Mouse (Mus musculus) heart, adult 8-10 months (tissue): ENCODE data around the gene Sh3bp4. TPM values are rescaled to one million over a fixed set of nuclear protein-coding genes. Genes with fewer than 3 reads are reported as not detected.

Source experiments
- DNase-seq: peaks from one replicate; pipeline ENCODE4 v3.0.0; 2022; ENCODE audit warnings: low spot score
- total RNA-seq, 4 experiments: library from RNA; stranded (reverse); gene quantifications; 2 replicates each; pipeline ENCODE4 v1.2.4; 2022

Gene Sh3bp4
- total RNA-seq, 4 experiments from 2014 or later, result 7.2 to 13.4 (median 9.7) TPM

DNA sequence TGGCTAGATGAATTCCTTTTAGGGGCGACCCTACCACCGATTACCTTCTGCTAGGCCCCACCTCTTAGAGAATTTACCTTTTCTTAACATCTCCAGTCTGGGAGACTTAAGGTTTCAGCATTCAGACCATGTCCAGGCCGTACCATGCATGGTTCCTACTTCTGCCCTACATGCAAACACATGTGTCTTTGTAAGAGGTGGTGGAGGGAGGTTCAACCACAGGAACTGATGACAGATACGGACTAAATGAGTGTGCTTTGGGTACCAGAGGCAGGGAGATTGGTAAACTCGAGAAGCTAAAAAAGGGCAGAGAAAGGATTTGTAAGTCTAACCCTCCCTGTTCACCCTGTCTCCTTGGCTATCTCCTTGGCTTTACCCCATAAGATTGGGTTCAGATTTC, 23.5 kb downstream of the Sh3bp4 start:
- DNase-seq, result no peak

DNA sequence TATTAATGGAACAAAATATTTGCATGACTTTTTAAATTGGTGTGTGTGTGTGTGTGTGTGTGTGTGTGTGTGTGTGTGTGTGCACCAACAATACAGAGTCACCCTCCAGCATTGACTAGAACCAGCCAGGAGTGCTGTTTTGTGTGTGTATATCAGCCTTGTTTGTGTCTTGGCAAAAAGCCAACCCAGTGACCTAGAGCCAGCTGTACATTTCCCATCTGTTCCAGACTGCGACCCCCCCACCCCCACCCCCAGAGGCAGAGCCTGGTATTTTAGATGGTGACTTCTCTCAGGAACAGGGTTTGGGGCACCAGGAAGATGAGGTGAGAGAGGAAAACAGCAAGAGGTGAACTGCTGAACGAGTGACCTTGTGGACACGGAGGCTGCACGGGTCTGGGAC, 24.2 kb downstream of the Sh3bp4 start:
- DNase-seq, result no peak

DNA sequence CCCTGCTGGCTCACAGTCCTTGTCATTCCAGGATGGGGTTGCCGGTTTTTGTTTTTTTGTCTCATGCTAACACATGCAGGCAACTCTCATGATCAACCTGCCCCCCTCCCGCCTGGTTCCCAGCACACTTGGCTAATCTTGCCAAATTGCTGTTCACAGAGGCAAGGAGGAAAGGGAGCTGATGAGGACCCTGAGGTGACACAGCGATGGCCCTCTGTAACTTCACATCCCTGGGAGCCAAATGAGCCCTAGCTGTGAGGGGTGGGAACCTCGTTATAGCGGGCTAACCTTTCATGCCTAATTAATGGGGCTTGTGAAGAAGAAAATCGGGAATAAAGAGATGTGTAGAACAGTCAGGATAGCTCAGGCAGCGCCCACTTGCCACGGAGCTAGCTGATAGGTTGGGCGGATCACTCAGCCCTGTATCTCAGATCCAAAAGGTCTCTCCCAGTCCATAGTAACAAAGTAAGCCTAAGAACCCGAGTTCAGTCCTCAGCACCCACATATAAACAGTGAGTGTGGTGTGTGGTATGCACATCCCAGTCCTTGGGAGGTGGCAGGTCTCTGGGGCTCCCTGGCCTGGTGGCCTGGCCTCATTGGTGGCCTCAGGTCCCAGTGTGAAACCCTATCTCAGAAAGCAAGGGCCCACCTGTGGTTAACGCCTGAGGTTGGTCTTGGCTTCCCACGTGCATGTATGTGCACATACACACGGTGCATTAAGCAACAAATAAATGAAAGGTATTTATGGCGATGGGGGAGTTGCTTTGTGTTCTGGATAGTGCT, 25.6 kb downstream of the Sh3bp4 start:
- no peak for DNase-seq

DNA sequence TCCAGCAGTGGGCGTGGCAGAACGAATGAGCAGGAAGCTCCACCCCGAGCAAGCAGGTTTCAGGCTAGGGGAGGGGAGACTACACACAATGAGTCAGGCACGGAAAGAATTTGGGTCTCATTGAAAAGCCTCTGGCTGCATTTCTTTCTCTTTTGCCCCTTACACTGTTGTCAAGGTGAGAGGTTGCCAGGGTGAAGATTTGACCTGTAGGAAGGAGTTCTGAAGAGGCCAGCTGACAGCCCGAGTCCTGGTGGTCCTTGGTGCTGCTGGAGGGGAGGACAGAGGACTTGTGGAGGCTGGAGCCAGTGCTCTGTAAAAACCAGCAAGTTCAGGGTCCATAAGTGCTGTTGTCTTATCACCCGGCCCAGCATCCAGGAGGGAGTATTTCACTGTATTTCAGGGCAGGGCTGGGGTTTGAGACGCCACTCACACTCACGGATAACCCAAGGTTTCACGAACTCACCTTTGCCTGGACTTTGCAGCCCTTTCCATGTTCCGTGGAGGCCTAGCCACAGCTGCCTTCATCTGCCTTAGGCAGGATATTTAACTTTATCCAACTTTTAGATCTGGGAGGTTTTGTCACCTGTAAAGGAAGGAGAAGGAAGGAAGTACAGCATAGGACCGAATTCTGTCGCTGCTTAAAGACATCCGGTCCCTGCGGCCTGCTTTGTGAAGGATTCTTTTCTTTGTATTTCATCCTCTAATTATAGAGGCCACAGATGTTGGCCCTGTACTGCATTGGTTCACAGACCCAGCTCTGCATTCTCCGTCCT, 32.2 kb downstream of the Sh3bp4 start:
- no peak for DNase-seq

DNA sequence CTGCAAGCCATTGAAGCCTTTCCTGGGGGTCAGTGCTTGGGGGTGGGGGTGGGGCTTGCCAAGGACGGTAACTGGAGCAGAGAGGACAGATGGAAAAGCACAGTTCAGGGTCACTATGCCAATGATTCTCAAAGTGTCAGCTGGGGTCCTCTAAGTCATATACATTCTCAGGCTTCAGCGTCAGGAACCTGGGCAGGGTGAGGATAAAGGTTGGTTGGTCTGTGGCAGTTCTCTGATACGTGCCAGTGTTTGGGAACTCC, 32.7 kb downstream of the Sh3bp4 start:
- DNase-seq, result no peak

DNA sequence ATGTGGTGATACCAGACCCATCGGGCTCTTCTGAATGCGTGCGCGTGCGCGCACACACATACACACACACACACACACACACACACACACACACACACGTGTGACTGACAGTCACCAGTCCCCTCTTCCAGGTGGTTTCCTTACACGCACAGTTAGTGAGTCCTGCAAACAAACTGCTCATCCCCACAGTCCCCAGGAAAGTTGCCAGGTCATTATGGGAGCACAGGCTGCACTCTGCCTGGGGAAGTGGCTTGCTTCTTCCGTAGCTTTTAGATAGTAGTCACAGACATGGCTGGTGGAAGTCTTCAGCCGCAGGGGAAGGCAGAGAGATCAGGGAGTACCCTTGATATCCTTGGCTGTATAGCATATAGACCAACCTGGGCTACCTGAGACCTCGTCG, 33.3 kb downstream of the Sh3bp4 start:
- DNase-seq, result no peak

DNA sequence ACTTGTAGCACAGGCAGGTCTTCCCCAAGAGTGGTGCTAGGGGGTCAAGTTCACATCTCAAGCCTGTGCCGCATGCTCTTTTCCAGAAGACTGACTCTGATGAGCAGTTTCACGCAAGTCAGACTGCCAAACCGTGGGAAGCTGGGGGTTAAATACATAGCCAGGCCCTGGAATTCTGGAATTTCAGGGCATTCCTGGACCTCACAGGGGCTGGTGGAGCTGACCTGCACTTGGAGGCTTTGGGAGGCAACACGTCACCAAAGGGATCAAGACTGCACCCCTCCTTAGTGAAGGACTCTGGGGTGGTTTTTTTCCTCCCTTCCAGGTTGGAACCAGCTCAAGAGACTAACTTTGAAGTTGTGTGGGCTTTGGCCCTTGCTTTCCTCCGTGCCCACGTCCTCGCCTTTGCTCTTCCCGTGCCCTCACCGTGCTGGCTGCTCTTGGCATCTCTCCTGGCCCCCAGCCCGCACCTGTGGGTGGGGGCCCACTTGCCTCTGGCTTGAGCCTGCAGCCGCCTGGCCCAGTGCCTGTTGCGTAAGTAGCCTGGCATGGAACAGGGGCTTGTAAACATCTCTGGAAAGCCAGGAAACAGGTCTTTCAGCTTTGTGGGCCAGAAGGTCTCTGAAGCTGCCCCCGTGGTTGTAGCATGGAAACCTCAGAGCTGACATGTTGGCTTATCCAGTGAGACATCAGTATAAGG, 34.0 kb downstream of the Sh3bp4 start:
- no peak for DNase-seq

DNA sequence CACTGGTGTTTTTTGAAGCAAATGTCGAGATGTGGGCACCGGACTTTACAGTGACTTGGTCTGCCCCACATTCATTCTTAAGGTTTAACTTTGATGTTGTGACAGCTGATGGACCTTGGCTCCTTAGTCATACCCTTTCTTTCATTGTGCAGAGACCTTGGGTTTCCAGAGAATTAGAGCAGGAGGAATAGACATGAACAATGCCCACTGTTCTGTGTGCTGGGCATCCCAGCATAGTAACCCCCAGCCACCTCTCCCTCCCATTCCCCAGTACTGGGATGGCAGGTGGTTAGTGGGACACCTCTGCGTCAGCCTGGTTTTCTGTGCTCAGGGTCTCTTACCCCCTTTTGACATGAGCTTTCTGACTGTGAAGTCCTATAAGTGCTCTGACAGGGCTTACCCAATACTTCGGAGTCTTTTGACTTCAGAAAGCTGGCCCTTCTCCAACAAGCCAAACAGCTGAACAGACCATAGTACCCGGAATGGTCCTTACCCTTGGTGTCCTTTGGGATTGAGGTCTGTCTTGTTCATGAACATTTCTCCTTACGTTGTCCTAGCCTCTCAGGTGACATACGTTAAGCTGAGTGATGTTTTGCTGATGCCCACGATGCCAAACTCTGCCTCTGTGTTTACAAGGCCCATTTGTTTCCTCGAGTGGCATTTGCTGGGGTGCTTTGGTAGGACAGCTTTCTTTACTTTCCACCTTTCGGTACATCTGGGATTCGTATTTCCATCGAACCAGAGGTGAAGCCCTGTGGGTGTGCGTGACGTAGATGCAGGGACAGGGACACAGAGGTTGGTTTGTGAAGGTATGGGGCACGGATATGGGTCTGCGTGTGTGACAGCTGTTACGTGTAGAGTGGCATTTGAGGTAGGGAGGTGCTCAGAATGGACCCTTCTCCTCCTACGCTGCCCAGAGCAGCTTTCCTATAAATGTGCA, 35.9 kb downstream of the Sh3bp4 start:
- no peak for DNase-seq

DNA sequence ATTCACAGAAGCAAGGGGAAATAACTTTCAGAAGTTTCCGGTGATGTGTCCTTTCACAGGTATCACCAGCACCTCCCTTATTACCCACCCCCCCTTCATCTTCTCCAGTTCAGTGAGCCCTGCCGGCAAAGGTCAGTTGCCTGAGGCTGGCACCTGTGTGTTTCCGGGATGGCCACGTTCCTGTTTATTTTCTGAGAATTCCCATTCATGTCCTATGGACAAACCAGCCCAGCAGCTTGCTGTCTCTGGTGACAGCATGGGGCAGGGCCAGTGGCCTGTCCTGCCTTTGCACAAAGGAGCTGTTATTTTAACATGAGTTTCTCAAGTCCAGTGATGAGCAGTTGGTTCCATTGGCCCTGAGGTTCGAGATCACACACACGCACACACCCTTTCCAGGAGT, 37.3 kb downstream of the Sh3bp4 start:
- no peak for DNase-seq

DNA sequence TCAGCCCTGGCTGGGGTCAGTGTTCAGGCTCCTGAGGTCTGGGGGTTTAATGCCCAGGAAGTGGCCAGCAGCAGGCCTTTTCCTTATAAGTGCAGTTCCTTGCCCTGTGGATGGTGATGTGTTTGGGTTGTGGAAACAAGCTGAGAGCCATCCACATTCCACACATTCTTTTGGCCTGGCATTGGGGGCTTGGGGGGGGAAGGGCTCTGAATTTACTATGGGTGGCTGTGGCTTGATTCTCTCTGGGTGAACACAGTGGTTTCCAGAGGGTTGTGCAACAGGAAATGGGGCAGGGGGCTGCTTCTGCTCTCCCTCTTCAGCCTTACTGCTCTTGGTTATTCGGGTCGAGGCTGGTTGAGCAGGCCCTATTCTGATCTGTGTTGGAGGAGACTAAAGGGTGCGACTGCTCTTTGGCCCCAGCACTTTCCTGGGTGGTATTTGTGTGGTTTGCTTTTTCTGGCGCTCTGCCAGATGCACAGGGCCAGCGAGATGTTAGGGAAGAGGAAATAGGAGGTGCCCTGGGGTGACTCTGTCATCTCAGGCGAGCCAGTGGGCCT, 38.2 kb downstream of the Sh3bp4 start:
- DNase-seq, result no peak

DNA sequence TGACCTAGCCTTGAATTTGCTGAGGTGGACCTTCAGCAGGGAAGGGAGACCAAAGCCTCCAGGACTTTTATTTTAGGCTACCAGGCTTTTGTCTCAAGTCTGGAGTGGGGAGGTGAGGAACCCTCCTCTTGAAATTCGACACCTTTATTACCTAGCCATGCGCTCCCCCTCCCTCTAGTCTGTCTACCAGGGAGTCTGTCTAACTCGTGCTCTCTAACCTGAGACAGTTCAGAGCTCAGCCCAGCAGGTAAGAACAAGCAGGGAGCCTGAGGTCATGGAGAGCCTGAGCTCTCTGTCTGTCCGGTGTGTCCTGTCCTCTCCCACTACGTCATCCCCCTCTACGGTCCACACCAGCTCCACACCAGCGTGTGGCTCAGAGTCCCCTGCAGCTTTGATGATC, 39.6 kb downstream of the Sh3bp4 start:
- DNase-seq, result no peak

DNA sequence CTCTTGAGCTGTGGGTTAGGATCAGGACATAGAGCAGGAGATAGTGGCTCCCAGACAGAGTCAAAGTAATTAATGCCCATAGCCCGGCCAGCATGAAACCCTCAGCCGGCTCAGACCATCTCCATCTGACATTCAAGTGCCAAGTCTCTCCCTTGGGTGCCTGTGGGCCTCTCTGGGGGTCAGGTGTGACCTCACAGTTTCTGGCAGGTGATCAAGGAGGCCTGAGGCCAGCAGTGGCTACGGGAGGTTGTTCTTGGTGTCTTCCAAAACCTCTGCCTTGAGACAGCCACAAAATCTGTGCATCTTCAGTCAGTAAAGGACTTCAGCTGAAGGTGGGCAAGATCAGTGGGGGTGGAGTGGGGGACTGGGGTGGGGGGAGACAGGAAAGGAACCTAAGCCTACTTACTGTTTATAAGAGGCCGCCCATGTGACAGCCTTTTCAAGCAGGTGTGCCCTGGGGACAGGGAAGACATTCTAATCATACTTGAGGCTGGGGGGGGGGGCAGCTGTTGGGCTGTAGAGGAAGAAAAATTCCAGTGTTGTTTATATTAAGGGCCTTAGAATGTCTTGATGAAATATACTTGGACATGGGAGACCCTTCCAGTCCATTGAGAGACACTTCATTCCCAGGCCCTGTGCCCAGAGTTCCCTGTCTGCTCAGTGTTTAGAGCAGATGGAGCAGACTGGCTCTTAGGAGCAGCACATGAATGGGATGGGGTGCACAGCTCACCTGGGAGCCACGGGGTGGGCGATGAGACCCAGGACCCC, 40.7 kb downstream of the Sh3bp4 start:
- no peak for DNase-seq

DNA sequence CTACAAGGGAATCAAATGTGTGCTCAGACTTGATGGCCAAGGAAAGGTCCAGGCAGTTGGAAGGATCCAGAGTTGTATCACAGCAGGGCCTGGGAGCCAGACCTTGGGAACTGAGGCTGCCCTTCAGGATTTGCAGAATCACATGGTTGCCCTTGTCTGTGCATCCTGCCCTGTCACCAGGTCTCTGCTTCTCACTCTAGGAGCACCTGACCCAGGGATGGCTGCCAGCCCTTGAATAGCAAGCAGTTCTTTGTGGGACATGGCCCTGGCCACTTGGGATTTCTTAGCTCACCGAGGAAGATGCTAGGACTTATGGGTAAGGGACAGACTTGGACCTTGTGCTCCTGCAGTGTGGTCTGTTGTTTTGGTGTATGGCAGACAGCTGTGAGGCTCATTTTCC, 42.3 kb downstream of the Sh3bp4 start:
- no peak for DNase-seq

DNA sequence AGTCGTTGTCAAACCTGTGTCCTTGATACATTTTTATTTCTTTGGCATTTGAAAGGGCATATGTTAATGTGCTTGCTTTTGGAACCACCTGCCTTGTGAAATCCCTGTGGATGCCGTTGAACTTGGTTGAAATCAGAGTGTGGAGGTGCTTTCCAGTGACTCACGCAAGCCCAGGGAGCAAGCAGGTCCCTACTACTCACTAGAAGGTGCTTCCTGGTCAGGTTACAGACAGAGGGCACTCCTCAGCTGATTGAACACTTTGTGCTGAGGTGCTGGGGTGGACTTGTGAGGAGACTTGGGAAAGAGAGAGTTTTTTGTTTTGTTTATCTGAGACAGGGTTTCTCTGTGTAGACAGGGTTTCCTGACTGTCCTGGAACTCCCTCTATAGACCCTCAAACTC, 43.5 kb downstream of the Sh3bp4 start:
- no peak for DNase-seq

DNA sequence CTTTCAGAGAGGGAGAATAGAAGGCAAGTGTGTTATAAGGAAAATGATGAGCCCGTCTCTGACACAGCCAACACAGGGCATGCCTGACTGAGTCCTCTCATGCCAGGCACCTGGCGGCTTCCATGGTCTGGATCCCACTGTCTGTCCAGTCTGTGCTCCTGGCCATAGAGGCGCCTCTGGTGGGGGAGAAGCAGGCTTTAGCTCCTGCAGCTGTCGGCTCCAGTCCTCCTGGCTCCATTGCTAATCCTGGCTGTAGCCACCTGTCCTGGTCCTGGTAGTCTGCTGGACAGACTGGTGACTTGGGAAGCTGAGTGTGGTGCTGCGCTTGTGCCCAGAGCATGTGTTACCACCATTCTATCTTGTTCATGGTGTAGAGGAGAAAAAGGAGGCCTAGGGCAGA, 46.8 kb downstream of the Sh3bp4 start:
- no peak for DNase-seq

DNA sequence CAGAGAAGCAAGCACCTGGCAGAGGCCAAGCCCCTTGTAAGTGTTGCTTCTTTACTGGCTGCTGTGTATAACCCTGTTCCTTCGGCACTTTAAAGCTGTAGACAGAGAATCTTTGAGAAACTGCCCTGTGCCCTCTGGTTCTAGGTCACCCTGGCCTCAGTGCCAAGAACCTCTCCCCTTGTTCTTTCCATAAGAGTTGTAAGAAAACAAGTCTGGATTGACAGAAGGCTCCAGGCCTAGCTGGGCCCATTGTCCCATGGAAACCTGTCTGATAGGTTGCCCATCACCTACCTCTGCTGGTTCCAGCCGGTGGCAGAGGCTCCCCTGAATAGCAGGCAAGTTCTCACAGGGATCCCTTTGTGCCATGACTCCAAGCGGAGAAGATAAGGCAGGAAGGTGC, 47.9 kb downstream of the Sh3bp4 start:
- no peak for DNase-seq

DNA sequence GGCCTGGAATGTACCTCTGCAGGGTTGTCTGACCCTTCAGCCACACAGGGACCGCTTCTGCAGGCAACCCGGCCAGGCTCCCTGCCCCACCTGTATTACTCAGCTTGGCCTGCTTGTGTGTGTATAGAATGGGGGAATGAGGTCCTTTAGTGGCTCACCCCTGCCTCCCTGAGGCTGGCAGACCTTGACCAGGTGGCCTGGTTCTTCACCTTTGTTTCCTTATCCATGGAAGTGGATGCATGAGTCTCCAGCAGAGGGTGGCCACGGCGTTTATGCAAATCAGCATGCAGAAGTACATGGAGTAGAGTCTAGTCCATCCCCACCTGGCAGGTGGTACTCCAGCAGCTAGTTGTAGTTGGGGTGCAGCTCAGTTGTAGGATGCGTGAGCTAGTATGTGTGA, 48.6 kb downstream of the Sh3bp4 start:
- DNase-seq, result no peak

DNA sequence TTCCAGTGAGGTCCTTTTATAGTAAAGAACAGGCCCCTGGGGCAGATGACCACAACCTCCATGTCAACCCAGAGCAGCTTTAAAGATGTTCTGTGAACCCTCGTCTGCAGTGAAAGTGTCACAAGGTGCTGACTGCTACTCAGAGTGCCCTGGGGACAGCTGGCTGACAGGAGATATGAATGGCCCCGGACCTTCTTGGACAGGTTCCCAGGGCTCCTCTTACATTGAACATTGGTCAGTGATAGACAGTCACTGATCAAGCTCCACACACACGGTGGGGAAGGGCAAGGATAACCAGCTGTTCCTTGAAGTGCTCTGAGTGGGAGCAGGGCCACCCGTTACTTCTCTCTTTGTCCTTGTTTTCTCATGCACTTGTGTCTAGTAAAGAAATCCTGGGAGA, 50.1 kb downstream of the Sh3bp4 start:
- no peak for DNase-seq

DNA sequence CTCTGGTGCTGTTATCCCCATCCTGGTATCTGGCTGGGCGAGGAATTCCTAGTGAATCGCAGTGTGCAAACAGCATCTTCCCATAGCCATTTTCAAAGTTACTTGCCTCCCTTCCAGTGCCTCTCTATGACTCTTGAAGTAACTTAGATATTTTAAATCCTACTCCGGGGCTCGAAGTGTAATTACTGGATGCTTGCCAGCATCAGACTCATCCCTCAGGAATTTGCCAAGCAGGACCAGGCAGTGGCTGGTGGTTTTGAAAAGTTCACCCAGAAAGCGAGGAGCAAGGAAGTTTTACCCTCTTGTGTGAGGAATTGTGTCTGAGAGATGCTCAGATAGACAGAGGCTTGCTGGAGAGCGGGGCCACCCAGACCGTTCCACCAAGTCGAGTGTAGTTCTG, 51.3 kb downstream of the Sh3bp4 start:
- no peak for DNase-seq

DNA sequence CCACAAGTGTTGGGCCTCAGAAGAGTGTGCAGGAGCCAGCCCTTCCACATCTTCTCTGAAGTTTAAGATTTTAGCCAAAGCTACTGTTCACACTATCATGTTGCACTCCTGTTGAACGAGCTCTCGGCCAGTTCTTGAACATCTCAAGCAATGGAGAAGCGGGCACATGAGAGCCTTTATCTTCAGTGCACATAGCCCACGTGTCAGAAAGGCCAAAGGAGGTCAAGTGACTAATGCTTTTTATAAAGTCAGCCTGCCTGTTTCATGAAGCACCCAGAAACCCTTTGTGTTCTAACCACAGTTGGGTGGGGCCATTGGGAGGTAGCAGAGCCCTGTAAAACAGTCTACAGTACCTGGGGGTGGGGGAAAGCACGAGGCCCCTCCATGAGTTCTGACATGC, 52.2 kb downstream of the Sh3bp4 start:
- no peak for DNase-seq

DNA sequence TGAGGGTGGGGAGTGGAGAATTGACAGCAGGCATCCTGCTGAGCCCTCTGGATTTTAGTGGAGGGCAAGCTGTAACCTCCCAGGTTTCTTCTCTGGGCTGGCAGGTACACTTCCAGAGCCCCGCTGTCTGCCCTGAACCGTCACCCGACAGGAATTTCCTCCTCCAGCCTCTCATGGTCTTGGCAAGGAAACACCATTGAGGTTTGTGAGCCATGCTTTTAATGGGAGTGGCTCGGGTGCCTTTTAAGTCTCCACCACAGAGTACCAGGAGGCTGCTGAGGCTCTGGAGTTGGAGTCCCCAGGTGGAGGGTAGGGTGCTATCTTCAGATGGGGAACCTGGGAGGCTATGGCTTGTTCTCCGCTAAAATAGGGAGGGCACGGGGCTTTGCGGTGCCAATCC, 53.9 kb downstream of the Sh3bp4 start:
- DNase-seq, result no peak
